Comparison of ENCODE assay signal across 8 mouse cellular contexts in genomic region chr13:102874465-102875143, GRCm38 (mm10).
DNase-seq lines count a peak whose midpoint lies in the region; ATAC-seq and TF ChIP-seq lines count a peak whose summit lies in the region.

No protein-coding gene starts in this region.

- TF ChIP-seq CTCF in lung, postnatal 0 days (IDR thresholded peaks at IDR 0.05) = no peak

- no peak for TF ChIP-seq EP300 in lung, postnatal 0 days (IDR thresholded peaks at IDR 0.05)

- H3K36me3 ChIP-seq in neural tube, embryonic 12.5 days = no peaks in the 10 kb centered on the region
- H3K36me3 ChIP-seq in heart, embryonic 15.5 days = no peaks in the 10 kb centered on the region
- H3K36me3 ChIP-seq in lung, postnatal 0 days (ENCODE audit: insufficient read depth, low read length) = no peaks in the 10 kb centered on the region

- peak; percentile 65 for ATAC-seq in neural tube, embryonic 12.5 days (ENCODE audit: low FRiP score, low read depth)
- ATAC-seq in heart, embryonic 15.5 days (replicated peaks; ENCODE audit: insufficient number of reproducible peaks, insufficient read depth, low FRiP score, low read depth) = no peak
- ATAC-seq in lung, postnatal 0 days = peak; percentile 48; the same call in 1 of the 2 replicates

- no peaks in the 10 kb centered on the region for H3K9me3 ChIP-seq in neural tube, embryonic 12.5 days
- H3K9me3 ChIP-seq in heart, embryonic 15.5 days (replicated peaks) = no peaks in the 10 kb centered on the region
- no peaks in the 10 kb centered on the region for H3K9me3 ChIP-seq in lung, postnatal 0 days (ENCODE audit: low read length)

- H3K27ac ChIP-seq in neural tube, embryonic 12.5 days = no peak overlapping the region
- peak overlapping the region; percentile 60 for H3K27ac ChIP-seq in heart, embryonic 15.5 days
- peak overlapping the region; percentile 1; the same call in 1 of the 2 replicates for H3K27ac ChIP-seq in lung, postnatal 0 days (ENCODE audit: low read length)

- H3K4me3 ChIP-seq in neural tube, embryonic 12.5 days = no peak overlapping the region
- H3K4me3 ChIP-seq in heart, embryonic 15.5 days = no peak overlapping the region
- no peak overlapping the region for H3K4me3 ChIP-seq in lung, postnatal 0 days (ENCODE audit: low read depth, low read length)

- H3K4me2 ChIP-seq in neural tube, embryonic 12.5 days (replicated peaks) = no peak overlapping the region
- H3K4me2 ChIP-seq in heart, embryonic 15.5 days = no peak overlapping the region
- H3K4me2 ChIP-seq in lung, postnatal 0 days (replicated peaks; ENCODE audit: low read depth, low read length) = no peak overlapping the region

- no peaks in the 10 kb centered on the region for H3K27me3 ChIP-seq in neural tube, embryonic 12.5 days (replicated peaks)
- no peaks in the 10 kb centered on the region for H3K27me3 ChIP-seq in heart, embryonic 15.5 days
- H3K27me3 ChIP-seq in lung, postnatal 0 days (replicated peaks; ENCODE audit: insufficient read depth, low read length) = no peaks in the 10 kb centered on the region

- peak; percentile 61 for DNase-seq in adrenal gland, postnatal 10 days
- no peak for DNase-seq in adrenal gland, adult 8-10 months
- DNase-seq in neural tube, embryonic 10.5 days (ENCODE audit: extremely low spot score, low spot score) = no peak
- DNase-seq in lung, postnatal 0 days (ENCODE audit: low spot score) = no peak
- DNase-seq in adipocyte (ENCODE audit: low spot score) = no peak
- no peak for DNase-seq in kidney, adult 11 months

- peaks cover 14% of the 10 kb centered on the region for H3K4me1 ChIP-seq in neural tube, embryonic 12.5 days
- peaks cover 76% of the 10 kb centered on the region for H3K4me1 ChIP-seq in heart, embryonic 15.5 days (replicated peaks)
- peaks cover 28% of the 10 kb centered on the region for H3K4me1 ChIP-seq in lung, postnatal 0 days (ENCODE audit: insufficient read depth, low read depth, low read length)

- no peak overlapping the region for H3K9ac ChIP-seq in neural tube, embryonic 12.5 days
- no peak overlapping the region for H3K9ac ChIP-seq in heart, embryonic 15.5 days
- H3K9ac ChIP-seq in lung, postnatal 0 days (replicated peaks; ENCODE audit: low read depth) = no peak overlapping the region

- 61% methylated on average over 14 of the region's 14 CpGs for WGBS in neural tube, embryonic 12.5 days
- 65% methylated on average over 14 of the region's 14 CpGs for WGBS in heart, embryonic 15.5 days
- WGBS in lung, postnatal 0 days = 72% methylated on average over 14 of the region's 14 CpGs
